Mouse (Mus musculus) erythroblast, embryonic 14.5 days (primary cell): Measurements from ENCODE around the gene AC124502.3.

Experiments used
- GATA1 ChIP-seq: IDR thresholded peaks from 2 replicates; pipeline ENCODE4 v1.6.1; 2012; ENCODE audit warnings: low read length, inconsistent platforms, mixed read lengths
- TAL1 ChIP-seq: IDR thresholded peaks from 3 replicates; pipeline ENCODE4 v1.6.1; 2012; ENCODE audit warnings: low read length, inconsistent platforms, mixed read lengths

DNA sequence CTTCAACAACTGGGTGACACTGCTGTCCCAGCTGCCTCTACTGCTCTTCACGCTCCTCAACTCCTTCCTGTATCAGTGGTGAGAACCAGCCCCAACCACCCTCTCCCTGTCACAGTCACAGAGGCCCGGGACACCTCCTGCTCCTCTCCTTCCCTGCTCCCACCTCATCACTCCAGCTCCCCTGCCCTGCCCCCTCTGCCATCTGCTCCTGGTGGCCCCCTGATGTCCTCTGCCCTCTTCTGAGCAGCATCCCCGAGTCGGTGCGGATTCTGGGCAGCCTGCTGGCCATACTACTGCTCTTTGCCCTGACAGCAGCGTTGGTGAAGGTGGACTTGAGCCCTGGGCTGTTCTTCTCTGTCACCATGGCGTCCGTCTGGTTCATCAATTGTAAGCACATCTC is 12.6 kb upstream of the AC124502.3 start:
- TF ChIP-seq TAL1 (no peak), GATA1 (no peak)
